9 mouse cellular contexts compared by ENCODE assay signal in genomic region chr11:31821479-31822411, GRCm38 (mm10). TPM values are rescaled to one million over a fixed set of nuclear protein-coding genes. Genes with fewer than 3 reads are reported as not detected.
DNase-seq lines count a peak whose midpoint lies in the region; ATAC-seq lines count a peak whose summit lies in the region.
"Had no signal": no experiment of that assay in that cellular context is flagged by ENCODE, and none has a peak within 500 bp of the region (broad histone marks: within the 10 kb centered on the region; RNA-seq: fewer than 3 reads in every experiment).

No protein-coding gene starts in this region.

- peak; percentile 27; the same call in 1 of the 2 replicates for ATAC-seq in forebrain, embryonic 12.5 days (ENCODE audit: low FRiP score)
- no peak for ATAC-seq in forebrain, embryonic 11.5 days (replicated peaks; ENCODE audit: low FRiP score)
- ATAC-seq in midbrain, embryonic 15.5 days (replicated peaks): peak; percentile 47

- intact Hi-C loops in left cerebral cortex, postnatal 4 days (cut with DNase I): no loop called here

- WGBS in forebrain, embryonic 12.5 days: 67% methylated on average over 12 of the region's 12 CpGs
- 67% methylated on average over 12 of the region's 12 CpGs for WGBS in forebrain, embryonic 11.5 days
- WGBS in midbrain, embryonic 15.5 days: 64% methylated on average over 12 of the region's 12 CpGs

- no peak for DNase-seq in forebrain, embryonic 11.5 days (ENCODE audit: low spot score)
- peak; percentile 68 for DNase-seq in forelimb bud, embryonic 11.5 days (ENCODE audit: low read depth, low spot score)
- peak; percentile 69 to 79 for DNase-seq in kidney, postnatal 4 days
- DNase-seq in left cerebral cortex, postnatal 4 days: no peak
- DNase-seq in gastrocnemius, adult 8-10 months (ENCODE audit: low spot score in 2 of 2): no peak
- no peak for DNase-seq in spleen, postnatal 14 days (ENCODE audit: low spot score in 2 of 2)
- DNase-seq: heart, postnatal 4 days had no signal

- peaks cover 15% of the 10 kb centered on the region for H3K4me1 ChIP-seq in forebrain, embryonic 12.5 days
- no peaks in the 10 kb centered on the region for H3K4me1 ChIP-seq in forebrain, embryonic 11.5 days (replicated peaks; ENCODE audit: control insufficient read depth, insufficient read depth, low read length)
- H3K4me1 ChIP-seq in midbrain, embryonic 15.5 days: peaks cover 21% of the 10 kb centered on the region

- no peaks in the 10 kb centered on the region for H3K27me3 ChIP-seq in forebrain, embryonic 12.5 days
- no peaks in the 10 kb centered on the region for H3K27me3 ChIP-seq in forebrain, embryonic 11.5 days (ENCODE audit: control insufficient read depth, insufficient read depth, low read length)
- no peaks in the 10 kb centered on the region for H3K27me3 ChIP-seq in midbrain, embryonic 15.5 days (replicated peaks)

- H3K9ac ChIP-seq in forebrain, embryonic 12.5 days: no peak overlapping the region
- H3K9ac ChIP-seq in forebrain, embryonic 11.5 days (ENCODE audit: low read length): no peak overlapping the region
- no peak overlapping the region for H3K9ac ChIP-seq in midbrain, embryonic 15.5 days

- H3K27ac ChIP-seq in forebrain, embryonic 12.5 days: no peak overlapping the region
- no peak overlapping the region for H3K27ac ChIP-seq in forebrain, embryonic 11.5 days (ENCODE audit: low read depth, low read length)
- H3K27ac ChIP-seq in midbrain, embryonic 15.5 days: peak overlapping the region; percentile 61

- H3K4me2 ChIP-seq in forebrain, embryonic 12.5 days: no peak overlapping the region
- no peak overlapping the region for H3K4me2 ChIP-seq in forebrain, embryonic 11.5 days (ENCODE audit: low read depth, low read length, severe bottlenecking)
- no peak overlapping the region for H3K4me2 ChIP-seq in midbrain, embryonic 15.5 days

- no peak overlapping the region for H3K4me3 ChIP-seq in forebrain, embryonic 12.5 days (replicated peaks)
- no peak overlapping the region for H3K4me3 ChIP-seq in forebrain, embryonic 11.5 days (ENCODE audit: low read depth, low read length)
- H3K4me3 ChIP-seq in midbrain, embryonic 15.5 days: no peak overlapping the region

- H3K9me3 ChIP-seq in forebrain, embryonic 12.5 days: no peaks in the 10 kb centered on the region
- H3K9me3 ChIP-seq in forebrain, embryonic 11.5 days (ENCODE audit: control insufficient read depth, low read length): no peaks in the 10 kb centered on the region
- H3K9me3 ChIP-seq in midbrain, embryonic 15.5 days: no peaks in the 10 kb centered on the region

- H3K36me3 ChIP-seq in forebrain, embryonic 12.5 days (replicated peaks): no peaks in the 10 kb centered on the region
- H3K36me3 ChIP-seq in forebrain, embryonic 11.5 days (ENCODE audit: control insufficient read depth, insufficient read depth, low read length): no peaks in the 10 kb centered on the region
- H3K36me3 ChIP-seq in midbrain, embryonic 15.5 days (replicated peaks): no peaks in the 10 kb centered on the region

RNA-seq across cellular contexts. Expression of gene Cpeb4, which starts 50.3 kb away (rescaled TPM):
- 11.7 and 14.0 TPM in 2 replicates for polyA plus RNA-seq in forebrain, embryonic 12.5 days (2016; fragmentation: Nextera tagmentation; extraction: Ambion mirVana)
- 8.7 and 10.2 TPM in 2 replicates for polyA plus RNA-seq in forebrain, embryonic 11.5 days (2014; fragmentation: Nextera tagmentation; extraction: Ambion mirVana)
- 16.5 and 17.3 TPM in 2 replicates for polyA plus RNA-seq in midbrain, embryonic 15.5 days (2015; fragmentation: Nextera tagmentation; extraction: Ambion mirVana)
- total RNA-seq in left cerebral cortex, postnatal 4 days (2021): 100 to 1,000 TPM; 148 to 149 TPM
- 100 to 1,000 TPM in 2 of 4 experiments, 10 to 100 TPM in 2; 81.9 to 144 (median 103) TPM for total RNA-seq in gastrocnemius, adult 8-10 months (2022)

Comparison
In these comparisons a context has a peak if more than half of its experiments do, and no peak if none do; other contexts are left out.
1. DNase-seq: peak in forelimb bud, embryonic 11.5 days (single experiment) and kidney, postnatal 4 days (2 of 2); none in forebrain, embryonic 11.5 days (single experiment), left cerebral cortex, postnatal 4 days (single experiment), gastrocnemius, adult 8-10 months (0 of 2) and spleen, postnatal 14 days (0 of 2).